Mouse (Mus musculus): Measurements from ENCODE around the gene Ppp2r5d. TPM values are rescaled to one million over a fixed set of nuclear protein-coding genes. Genes with fewer than 3 reads are reported as not detected.
A peak's percentile ranks its signal among the peaks of the same experiment; 100 is the strongest.

The Ppp2r5d gene
- polyA plus RNA-seq, 1 experiment from 2014 or later: 72.8 TPM

GRCm38 (mm10) chr17:46649811-46650210 is 55.1 kb downstream of the Ppp2r5d start:
- Histone ChIP-seq H3K4me1 (peaks cover 39% of the 10 kb centered on the region), H3K36me3 (peaks cover 23% of the 10 kb centered on the region), H3K4me3 (replicated peaks) (peak overlapping the region; percentile 67), H3K27ac (peak overlapping the region; percentile 96), H3K27me3 (replicated peaks) (no peaks in the 10 kb centered on the region), H3K4me2 (peak overlapping the region; percentile 70), H3K9ac (no peak overlapping the region; the same call in 1 of the 2 replicates), H3K9me3 (no peaks in the 10 kb centered on the region)
- no peak for ATAC-seq (ENCODE audit: insufficient read depth, low FRiP score, low read depth)
- 27% methylated on average over 15 of the region's 15 CpGs for WGBS

GRCm38 (mm10) chr17:46648436-46648835 is 56.5 kb downstream of the Ppp2r5d start:
- ATAC-seq (ENCODE audit: insufficient read depth, low FRiP score, low read depth): no peak
- Histone ChIP-seq H3K4me3 (replicated peaks) (no peak overlapping the region), H3K9me3 (no peaks in the 10 kb centered on the region), H3K9ac (no peak overlapping the region), H3K27me3 (replicated peaks) (no peaks in the 10 kb centered on the region), H3K27ac (no peak overlapping the region), H3K4me2 (no peak overlapping the region), H3K36me3 (peaks cover 10% of the 10 kb centered on the region), H3K4me1 (peaks cover 48% of the 10 kb centered on the region)
- WGBS: 89% methylated on average over 9 of the region's 9 CpGs

- ATAC-seq (ENCODE audit: insufficient read depth, low FRiP score, low read depth): no peak
- peaks cover 43% of the 10 kb centered on the region for H3K4me1 ChIP-seq
- 90% methylated on average over 7 of the region's 7 CpGs for WGBS
- no peaks in the 10 kb centered on the region; the same call in 1 of the 2 replicates for H3K36me3 ChIP-seq
- peak overlapping the region; percentile 57; the same call in 1 of the 2 replicates for H3K4me2 ChIP-seq
- H3K27me3 ChIP-seq (replicated peaks): no peaks in the 10 kb centered on the region
- no peak overlapping the region for H3K4me3 ChIP-seq (replicated peaks)
- H3K9me3 ChIP-seq: no peaks in the 10 kb centered on the region
- H3K9ac ChIP-seq: no peak overlapping the region
- no peak overlapping the region for H3K27ac ChIP-seq
These were observed 57.6 kb downstream of the Ppp2r5d start for GRCm38 (mm10) chr17:46647279-46647678.

- H3K4me1 ChIP-seq: peaks cover 33% of the 10 kb centered on the region
- WGBS: under 1% methylated on average over 19 of the region's 19 CpGs
- H3K27me3 ChIP-seq (replicated peaks): no peaks in the 10 kb centered on the region
- no peaks in the 10 kb centered on the region for H3K9me3 ChIP-seq
- H3K9ac ChIP-seq: peak overlapping the region; percentile 71
- peak overlapping the region; percentile 80 for H3K4me3 ChIP-seq (replicated peaks)
- H3K36me3 ChIP-seq: peaks cover 6% of the 10 kb centered on the region
- ATAC-seq (ENCODE audit: insufficient read depth, low FRiP score, low read depth): no peak
- H3K4me2 ChIP-seq: peak overlapping the region; percentile 57
- peak overlapping the region; percentile 84 for H3K27ac ChIP-seq
These were observed 58.6 kb downstream of the Ppp2r5d start for GRCm38 (mm10) chr17:46646322-46646662.

- H3K9ac ChIP-seq: peak within 1 kb of the TSS; percentile 71
- peaks cover 8% of the 10 kb centered on the region for H3K36me3 ChIP-seq
- under 1% methylated on average over 53 of the region's 53 CpGs for WGBS
- H3K27ac ChIP-seq: peak within 1 kb of the TSS; percentile 88
- peaks cover 31% of the 10 kb centered on the region for H3K4me1 ChIP-seq
- peak within 1 kb of the TSS; percentile 80 for H3K4me3 ChIP-seq (replicated peaks)
- no peaks in the 10 kb centered on the region for H3K9me3 ChIP-seq
- no peaks in the 10 kb centered on the region for H3K27me3 ChIP-seq (replicated peaks)
- ATAC-seq (ENCODE audit: insufficient read depth, low FRiP score, low read depth): peak; percentile 69
- H3K4me2 ChIP-seq: peak within 1 kb of the TSS; percentile 90
These were observed 59.2 kb downstream of the Ppp2r5d start, which contains the start of the genes Klc4 and Mrpl2 for GRCm38 (mm10) chr17:46645561-46646321. Gene Klc4, minus strand, starts transcription at chr17:46646022. Gene Mrpl2, plus strand, starts transcription at chr17:46646229.

- peak overlapping the region; percentile 88 for H3K27ac ChIP-seq
- H3K27me3 ChIP-seq (replicated peaks): no peaks in the 10 kb centered on the region
- H3K4me3 ChIP-seq (replicated peaks): peak overlapping the region; percentile 80
- H3K36me3 ChIP-seq: peaks cover 13% of the 10 kb centered on the region
- peak; percentile 45 for ATAC-seq (ENCODE audit: insufficient read depth, low FRiP score, low read depth)
- H3K9ac ChIP-seq: peak overlapping the region; percentile 46; the same call in 1 of the 2 replicates
- WGBS: 8% methylated on average over 11 of the region's 11 CpGs
- peaks cover 29% of the 10 kb centered on the region for H3K4me1 ChIP-seq
- H3K4me2 ChIP-seq: peak overlapping the region; percentile 90
- no peaks in the 10 kb centered on the region for H3K9me3 ChIP-seq
These were observed 59.9 kb downstream of the Ppp2r5d start for GRCm38 (mm10) chr17:46644916-46645475.

GRCm38 (mm10) chr17:46644152-46644805 is 60.6 kb downstream of the Ppp2r5d start:
- peak overlapping the region; percentile 90 for H3K4me2 ChIP-seq

GRCm38 (mm10) chr17:46642060-46642459 is 62.9 kb downstream of the Ppp2r5d start:
- Histone ChIP-seq H3K4me3 (replicated peaks) (no peak overlapping the region), H3K27ac (no peak overlapping the region), H3K9me3 (no peaks in the 10 kb centered on the region), H3K9ac (no peak overlapping the region), H3K36me3 (peaks cover 13% of the 10 kb centered on the region), H3K27me3 (replicated peaks) (no peaks in the 10 kb centered on the region), H3K4me2 (no peak overlapping the region), H3K4me1 (peaks cover 25% of the 10 kb centered on the region)
- WGBS: 85% methylated on average over 17 of the region's 17 CpGs
- no peak for ATAC-seq (ENCODE audit: insufficient read depth, low FRiP score, low read depth)

More at GRCm38 (mm10) chr17:46644152-46644805, 60.6 kb downstream of the Ppp2r5d start:
- no peaks in the 10 kb centered on the region for H3K27me3 ChIP-seq (replicated peaks)
- H3K4me3 ChIP-seq (replicated peaks): peak overlapping the region; percentile 80
- H3K4me1 ChIP-seq: peaks cover 25% of the 10 kb centered on the region
- peaks cover 13% of the 10 kb centered on the region for H3K36me3 ChIP-seq
- no peak for ATAC-seq (ENCODE audit: insufficient read depth, low FRiP score, low read depth)
- peak overlapping the region; percentile 88; the same call in 1 of the 2 replicates for H3K27ac ChIP-seq
- H3K9ac ChIP-seq: no peak overlapping the region
- H3K9me3 ChIP-seq: no peaks in the 10 kb centered on the region
- 81% methylated on average over 12 of the region's 12 CpGs for WGBS

- Histone ChIP-seq H3K4me3 (replicated peaks) (no peak overlapping the region), H3K4me1 (peaks cover 23% of the 10 kb centered on the region), H3K4me2 (no peak overlapping the region), H3K9ac (no peak overlapping the region), H3K9me3 (no peaks in the 10 kb centered on the region), H3K27me3 (replicated peaks) (no peaks in the 10 kb centered on the region), H3K27ac (no peak overlapping the region), H3K36me3 (peaks cover 23% of the 10 kb centered on the region)
- ATAC-seq (ENCODE audit: insufficient read depth, low FRiP score, low read depth): no peak
- WGBS: 75% methylated on average over 9 of the region's 9 CpGs
These were observed 65.0 kb downstream of the Ppp2r5d start for GRCm38 (mm10) chr17:46639929-46640328.

GRCm38 (mm10) chr17:46636831-46637523 is 67.9 kb downstream of the Ppp2r5d start:
- H3K27me3 ChIP-seq (replicated peaks): no peaks in the 10 kb centered on the region
- no peak for ATAC-seq (ENCODE audit: insufficient read depth, low FRiP score, low read depth)
- peaks cover 32% of the 10 kb centered on the region for H3K36me3 ChIP-seq
- no peak overlapping the region for H3K9ac ChIP-seq
- H3K27ac ChIP-seq: no peak overlapping the region
- H3K9me3 ChIP-seq: no peaks in the 10 kb centered on the region
- no peak overlapping the region for H3K4me3 ChIP-seq (replicated peaks)
- WGBS: 21% methylated on average over 15 of the region's 15 CpGs
- peak overlapping the region; percentile 36 for H3K4me2 ChIP-seq
- peaks cover 9% of the 10 kb centered on the region for H3K4me1 ChIP-seq
